Mouse (Mus musculus) cerebellum, postnatal 4 days (tissue): ENCODE measurements at regions not wholly inside any gene's neighbourhood (a gene's known extent, or its start where the extent isn't known, plus 50 kb on each side); places are given as distances from the start of the nearest gene placed in this dataset.

Source experiments
- DNase-seq, 2 experiments: peaks; one replicate each; pipeline ENCODE4 v3.0.0; 2022; ENCODE audit warnings: low spot score in 2 of 2, mixed read lengths in 1 of 2

GRCm38 (mm10) chr6:35608336-35608735 lies 68.6 kb upstream of the Mtpn start:
- DNase-seq, result no peak

GRCm38 (mm10) chr6:35605100-35605499 lies 65.4 kb upstream of the Mtpn start:
- no peak for DNase-seq

GRCm38 (mm10) chr6:35601373-35601772 lies 61.7 kb upstream of the Mtpn start:
- no peak for DNase-seq

- DNase-seq, result no peak
Measured at GRCm38 (mm10) chr6:35599841-35600240, 60.2 kb upstream of the Mtpn start.

- no peak for DNase-seq
Measured at GRCm38 (mm10) chr6:35598406-35599185, 58.9 kb upstream of the Mtpn start.

GRCm38 (mm10) chr6:35595012-35595411 lies 55.3 kb upstream of the Mtpn start:
- no peak for DNase-seq

- DNase-seq, result no peak
Measured at GRCm38 (mm10) chr6:35592234-35592633, 52.5 kb upstream of the Mtpn start.
